Mouse (Mus musculus): ENCODE measurements around the gene Usp40.
"Not testable (repeated sequence)": the region's sequence is repeated elsewhere in the genome, so short reads cannot be mapped to it uniquely, and the experiment has no call there.

Usp40 gene

GRCm38 (mm10) chr1:88008211-88008697, at the start of gene Usp40:
Gene Usp40, minus strand, starts transcription at chr1:88008551.
- peak; percentile 82 for DNase-seq (ENCODE audit: low read depth, low spot score)

- DNase-seq (ENCODE audit: low read depth, low spot score): no peak
These were observed 46.7 kb upstream of the Usp40 start, which contains the start of gene Ugt1a10 for GRCm38 (mm10) chr1:88055088-88055487. Gene Ugt1a10, plus strand, starts transcription at chr1:88055388.

- not testable (repeated sequence) for DNase-seq (ENCODE audit: low read depth, low spot score)
These were observed 39.1 kb upstream of the Usp40 start for GRCm38 (mm10) chr1:88047408-88047807.

GRCm38 (mm10) chr1:88044832-88045437, 36.6 kb upstream of the Usp40 start:
- not testable (repeated sequence) for DNase-seq (ENCODE audit: low read depth, low spot score)

- not testable (repeated sequence) for DNase-seq (ENCODE audit: low read depth, low spot score)
These were observed 34.7 kb upstream of the Usp40 start for GRCm38 (mm10) chr1:88043044-88043443.

- DNase-seq (ENCODE audit: low read depth, low spot score): not testable (repeated sequence)
These were observed 16.9 kb upstream of the Usp40 start for GRCm38 (mm10) chr1:88025244-88025643.

- no peak for DNase-seq (ENCODE audit: low read depth, low spot score)
These were observed 7.0 kb upstream of the Usp40 start for GRCm38 (mm10) chr1:88015371-88015770.

GRCm38 (mm10) chr1:88014671-88015070, 6.3 kb upstream of the Usp40 start:
- no peak for DNase-seq (ENCODE audit: low read depth, low spot score)

GRCm38 (mm10) chr1:88014194-88014593, 5.8 kb upstream of the Usp40 start:
- no peak for DNase-seq (ENCODE audit: low read depth, low spot score)

- DNase-seq (ENCODE audit: low read depth, low spot score): no peak
These were observed 5.4 kb upstream of the Usp40 start for GRCm38 (mm10) chr1:88013726-88014125.

- DNase-seq (ENCODE audit: low read depth, low spot score): no peak
These were observed 1.2 kb upstream of the Usp40 start for GRCm38 (mm10) chr1:88009521-88009920.

GRCm38 (mm10) chr1:88008735-88009134, 384 bp upstream of the Usp40 start:
- no peak for DNase-seq (ENCODE audit: low read depth, low spot score)

- DNase-seq (ENCODE audit: low read depth, low spot score): no peak
These were observed 600 bp downstream of the Usp40 start for GRCm38 (mm10) chr1:88007692-88008210.

GRCm38 (mm10) chr1:87992716-87993115, 15.6 kb downstream of the Usp40 start:
- no peak for DNase-seq (ENCODE audit: low read depth, low spot score)

GRCm38 (mm10) chr1:87982291-87982690, 26.1 kb downstream of the Usp40 start:
- DNase-seq (ENCODE audit: low read depth, low spot score): no peak

- no peak for DNase-seq (ENCODE audit: low read depth, low spot score)
These were observed 38.0 kb downstream of the Usp40 start for GRCm38 (mm10) chr1:87970381-87970780.

GRCm38 (mm10) chr1:87961459-87962167, 46.7 kb downstream of the Usp40 start:
- DNase-seq (ENCODE audit: low read depth, low spot score): no peak

GRCm38 (mm10) chr1:87960752-87961151, 47.6 kb downstream of the Usp40 start:
- DNase-seq (ENCODE audit: low read depth, low spot score): no peak

GRCm38 (mm10) chr1:87959998-87960431, 48.3 kb downstream of the Usp40 start:
- DNase-seq (ENCODE audit: low read depth, low spot score): no peak

- DNase-seq (ENCODE audit: low read depth, low spot score): no peak
These were observed 48.8 kb downstream of the Usp40 start for GRCm38 (mm10) chr1:87959532-87959931.

GRCm38 (mm10) chr1:87958931-87959330, 49.4 kb downstream of the Usp40 start:
- DNase-seq (ENCODE audit: low read depth, low spot score): no peak

- no peak for DNase-seq (ENCODE audit: low read depth, low spot score)
These were observed 55.3 kb downstream of the Usp40 start for GRCm38 (mm10) chr1:87953073-87953472.

GRCm38 (mm10) chr1:87951641-87952040, 56.7 kb downstream of the Usp40 start:
- no peak for DNase-seq (ENCODE audit: low read depth, low spot score)
